ENCODE assay signal across 8 mouse cellular contexts in genomic region chr9:35198945-35199771, GRCm38 (mm10). TPM values are rescaled to one million over a fixed set of nuclear protein-coding genes. Genes with fewer than 3 reads are reported as not detected.
DNase-seq lines count a peak whose midpoint lies in the region; ATAC-seq and TF ChIP-seq lines count a peak whose summit lies in the region.

No protein-coding gene starts in this region.

- WGBS in heart, embryonic 13.5 days, result 22% methylated on average over 18 of the region's 18 CpGs
- WGBS in liver, embryonic 15.5 days (ENCODE audit: insufficient replicate concordance), result 21% methylated on average over 18 of the region's 18 CpGs

- H3K4me3 ChIP-seq in heart, embryonic 13.5 days, result peak overlapping the region; percentile 75
- peak overlapping the region; percentile 78 for H3K4me3 ChIP-seq in G1E (ENCODE audit: low read depth, low read length)
- H3K4me3 ChIP-seq in liver, embryonic 15.5 days (replicated peaks), result peak overlapping the region; percentile 73

- H3K9me3 ChIP-seq in heart, embryonic 13.5 days, result no peaks in the 10 kb centered on the region
- H3K9me3 ChIP-seq in G1E (replicated peaks), result no peaks in the 10 kb centered on the region
- no peaks in the 10 kb centered on the region for H3K9me3 ChIP-seq in liver, embryonic 15.5 days (replicated peaks)

- TF ChIP-seq CTCF in G1E (IDR thresholded peaks at IDR 0.05; ENCODE audit: low read depth, low read length), result no peak

- no peaks in the 10 kb centered on the region for H3K27me3 ChIP-seq in heart, embryonic 13.5 days (replicated peaks)
- no peaks in the 10 kb centered on the region for H3K27me3 ChIP-seq in G1E (ENCODE audit: insufficient read depth, low read length)
- no peaks in the 10 kb centered on the region for H3K27me3 ChIP-seq in liver, embryonic 15.5 days

- intact Hi-C loops in heart, postnatal 14 days (cut with DNase I), result no loop called here

- H3K9ac ChIP-seq in heart, embryonic 13.5 days, result peak overlapping the region; percentile 89
- peak overlapping the region; percentile 73 for H3K9ac ChIP-seq in liver, embryonic 15.5 days

- ATAC-seq in heart, embryonic 13.5 days (ENCODE audit: extremely low read depth, insufficient number of reproducible peaks, low FRiP score, low TSS enrichment), result peak; percentile 41; the same call in 1 of the 2 replicates
- ATAC-seq in G1E (ENCODE audit: extremely low read depth, insufficient number of reproducible peaks, low FRiP score, poor library complexity, severe bottlenecking), result 0 out of 2 replicates have a peak, but pooled peaks have one; percentile 9
- ATAC-seq in granulocyte monocyte progenitor cell, adult 5-6 weeks (replicated peaks; ENCODE audit: poor library complexity, severe bottlenecking), result peak; percentile 40
- peak; percentile 43 for ATAC-seq in liver, embryonic 15.5 days (ENCODE audit: insufficient read depth)

- peaks cover 24% of the 10 kb centered on the region for H3K4me1 ChIP-seq in heart, embryonic 13.5 days
- peaks cover 48% of the 10 kb centered on the region for H3K4me1 ChIP-seq in G1E (ENCODE audit: insufficient read depth, low read depth, low read length)
- H3K4me1 ChIP-seq in liver, embryonic 15.5 days (replicated peaks), result peaks cover 45% of the 10 kb centered on the region

- peak overlapping the region; percentile 88 for H3K4me2 ChIP-seq in heart, embryonic 13.5 days
- peak overlapping the region; percentile 91 for H3K4me2 ChIP-seq in liver, embryonic 15.5 days

- peak overlapping the region; percentile 46 for H3K27ac ChIP-seq in heart, embryonic 13.5 days (replicated peaks)
- peak overlapping the region; percentile 74 for H3K27ac ChIP-seq in liver, embryonic 15.5 days (replicated peaks)

- H3K36me3 ChIP-seq in heart, embryonic 13.5 days, result peaks cover 7% of the 10 kb centered on the region
- H3K36me3 ChIP-seq in G1E (replicated peaks), result peaks cover 20% of the 10 kb centered on the region
- H3K36me3 ChIP-seq in liver, embryonic 15.5 days (replicated peaks), result no peaks in the 10 kb centered on the region

- DNase-seq in heart, postnatal 14 days, result no peak
- no peak for DNase-seq in G1E (ENCODE audit: low spot score)
- DNase-seq in right cerebral cortex, postnatal 36 days (ENCODE audit: low spot score in 2 of 2), result no peak
- DNase-seq in spleen, postnatal 10 days (ENCODE audit: low spot score in 2 of 2), result no peak
- DNase-seq in layer of hippocampus, postnatal 25 days (ENCODE audit: extremely low spot score in 1 of 2, low spot score in 1 of 2), result no peak

RNA-seq across cellular contexts. Expression of gene Srpr, which starts 0.8 kb away (rescaled TPM):
- polyA plus RNA-seq in heart, embryonic 13.5 days (2015; fragmentation: Nextera tagmentation; extraction: Ambion mirVana), result 88.8 and 94.4 TPM in 2 replicates
- 10 to 100 TPM; 85.0 to 90.5 TPM for total RNA-seq in heart, postnatal 14 days (2021)
- total RNA-seq in G1E (2014; fragmentation: Nextera tagmentation) (58.0 and 62.1 TPM in 2 replicates), G1E (2017) (33.6 and 42.1 TPM in 2 replicates)
- 6.2 and 7.0 TPM in 2 replicates for polyA plus RNA-seq in G1E (2012)
- total RNA-seq in granulocyte monocyte progenitor cell, adult 5-6 weeks (2014; fragmentation: Nextera tagmentation), result 71.1 and 86.8 TPM in 2 replicates
- 75.6 and 85.4 TPM in 2 replicates for total RNA-seq in granulocyte monocyte progenitor cell, adult 5-6 weeks (2017)
- polyA plus RNA-seq in liver, embryonic 15.5 days (2015; fragmentation: Nextera tagmentation; extraction: Ambion mirVana), result 52.7 and 53.6 TPM in 2 replicates
- total RNA-seq in layer of hippocampus, postnatal 25 days (2021), result 10 to 100 TPM; 62.3 to 63.3 TPM

RNA-seq across cellular contexts. Expression of gene Tirap, which starts 0.9 kb away (rescaled TPM):
- 8.1 and 9.5 TPM in 2 replicates for polyA plus RNA-seq in heart, embryonic 13.5 days (2015; fragmentation: Nextera tagmentation; extraction: Ambion mirVana)
- total RNA-seq in heart, postnatal 14 days (2021), result 1 to 10 TPM; 6.3 to 6.5 TPM
- 6.8 and 11.7 TPM in 2 replicates for total RNA-seq in G1E (2014; fragmentation: Nextera tagmentation)
- 7.7 and 8.1 TPM in 2 replicates for total RNA-seq in G1E (2017)
- polyA plus RNA-seq in G1E (2012), result 5.0 and 5.3 TPM in 2 replicates
- total RNA-seq in granulocyte monocyte progenitor cell, adult 5-6 weeks (2014; fragmentation: Nextera tagmentation), result 10.4 and 12.5 TPM in 2 replicates
- 9.7 and 10.2 TPM in 2 replicates for total RNA-seq in granulocyte monocyte progenitor cell, adult 5-6 weeks (2017)
- 9.0 and 9.1 TPM in 2 replicates for polyA plus RNA-seq in liver, embryonic 15.5 days (2015; fragmentation: Nextera tagmentation; extraction: Ambion mirVana)
- 1 to 10 TPM; 1.5 to 2.2 TPM for total RNA-seq in layer of hippocampus, postnatal 25 days (2021)

RNA-seq across cellular contexts. Expression of gene Foxred1, which starts 11.7 kb away (rescaled TPM):
- 59.1 and 63.7 TPM in 2 replicates for polyA plus RNA-seq in heart, embryonic 13.5 days (2015; fragmentation: Nextera tagmentation; extraction: Ambion mirVana)
- total RNA-seq in heart, postnatal 14 days (2021), result 10 to 100 TPM; 94.8 to 97.1 TPM
- 11.9 and 13.5 TPM in 2 replicates for total RNA-seq in G1E (2014; fragmentation: Nextera tagmentation)
- total RNA-seq in G1E (2017), result 31.1 and 39.2 TPM in 2 replicates
- polyA plus RNA-seq in G1E (2012), result 8.4 and 11.4 TPM in 2 replicates
- total RNA-seq in granulocyte monocyte progenitor cell, adult 5-6 weeks (2014; fragmentation: Nextera tagmentation), result 33.0 and 46.3 TPM in 2 replicates
- 34.3 and 38.1 TPM in 2 replicates for total RNA-seq in granulocyte monocyte progenitor cell, adult 5-6 weeks (2017)
- 21.3 and 22.1 TPM in 2 replicates for polyA plus RNA-seq in liver, embryonic 15.5 days (2015; fragmentation: Nextera tagmentation; extraction: Ambion mirVana)
- 10 to 100 TPM; 34.3 to 34.5 TPM for total RNA-seq in layer of hippocampus, postnatal 25 days (2021)

RNA-seq across cellular contexts. Expression of gene Dcps, which starts 23.3 kb away (rescaled TPM):
- 60.0 and 69.6 TPM in 2 replicates for polyA plus RNA-seq in heart, embryonic 13.5 days (2015; fragmentation: Nextera tagmentation; extraction: Ambion mirVana)
- total RNA-seq in heart, postnatal 14 days (2021), result 10 to 100 TPM; 14.2 to 17.1 TPM
- 32.7 and 39.1 TPM in 2 replicates for total RNA-seq in G1E (2014; fragmentation: Nextera tagmentation)
- total RNA-seq in G1E (2017), result 53.4 and 68.1 TPM in 2 replicates
- 84.2 and 91.5 TPM in 2 replicates for polyA plus RNA-seq in G1E (2012)
- total RNA-seq in granulocyte monocyte progenitor cell, adult 5-6 weeks (2014; fragmentation: Nextera tagmentation), result 68.1 and 71.8 TPM in 2 replicates
- 61.8 and 66.6 TPM in 2 replicates for total RNA-seq in granulocyte monocyte progenitor cell, adult 5-6 weeks (2017)
- 49.2 and 50.0 TPM in 2 replicates for polyA plus RNA-seq in liver, embryonic 15.5 days (2015; fragmentation: Nextera tagmentation; extraction: Ambion mirVana)
- 10 to 100 TPM; 19.2 to 21.5 TPM for total RNA-seq in layer of hippocampus, postnatal 25 days (2021)
